Mouse (Mus musculus): ENCODE results near the gene Top2a. TPM values are rescaled to one million over a fixed set of nuclear protein-coding genes. Genes with fewer than 3 reads are reported as not detected.

Top2a gene
- polyA plus RNA-seq, 1 experiment from 2014 or later: 33.1 TPM

- Histone ChIP-seq H3K4me2 (ENCODE audit: low read length) (peak overlapping the region; percentile 16; the same call in 1 of the 2 replicates), H3K27me3 (replicated peaks; ENCODE audit: control insufficient read depth, insufficient read depth, low read length) (no peaks in the 10 kb centered on the region), H3K4me3 (ENCODE audit: low read length) (no peak overlapping the region), H3K27ac (ENCODE audit: low read depth, low read length) (peak overlapping the region; percentile 89), H3K36me3 (ENCODE audit: control insufficient read depth, insufficient read depth, low read length) (no peaks in the 10 kb centered on the region), H3K9ac (ENCODE audit: low read depth, low read length) (peak overlapping the region; percentile 39; the same call in 1 of the 2 replicates), H3K9me3 (ENCODE audit: control insufficient read depth, low read length) (no peaks in the 10 kb centered on the region), H3K4me1 (ENCODE audit: control insufficient read depth, insufficient read depth, low read depth, low read length) (peaks cover 38% of the 10 kb centered on the region)
- ATAC-seq: peak; percentile 91
- WGBS: 34% methylated on average over 16 of the region's 16 CpGs
Measured at GRCm38 (mm10) chr11:98951026-98951906, 72.7 kb downstream of the Top2a start.

GRCm38 (mm10) chr11:98950484-98950883, 73.5 kb downstream of the Top2a start:
- no peak for ATAC-seq
- no peaks in the 10 kb centered on the region for H3K27me3 ChIP-seq (replicated peaks; ENCODE audit: control insufficient read depth, insufficient read depth, low read length)
- H3K27ac ChIP-seq (ENCODE audit: low read depth, low read length): no peak overlapping the region
- no peaks in the 10 kb centered on the region for H3K9me3 ChIP-seq (ENCODE audit: control insufficient read depth, low read length)
- no peak overlapping the region for H3K4me3 ChIP-seq (ENCODE audit: low read length)
- H3K4me1 ChIP-seq (ENCODE audit: control insufficient read depth, insufficient read depth, low read depth, low read length): peaks cover 36% of the 10 kb centered on the region
- 89% methylated on average over 9 of the region's 9 CpGs for WGBS
- H3K9ac ChIP-seq (ENCODE audit: low read depth, low read length): no peak overlapping the region
- H3K36me3 ChIP-seq (ENCODE audit: control insufficient read depth, insufficient read depth, low read length): no peaks in the 10 kb centered on the region
- H3K4me2 ChIP-seq (ENCODE audit: low read length): no peak overlapping the region

GRCm38 (mm10) chr11:98949958-98950460, 74.0 kb downstream of the Top2a start:
- Histone ChIP-seq H3K4me1 (ENCODE audit: control insufficient read depth, insufficient read depth, low read depth, low read length) (peaks cover 31% of the 10 kb centered on the region), H3K9ac (ENCODE audit: low read depth, low read length) (no peak overlapping the region), H3K9me3 (ENCODE audit: control insufficient read depth, low read length) (no peaks in the 10 kb centered on the region), H3K27ac (ENCODE audit: low read depth, low read length) (no peak overlapping the region), H3K27me3 (replicated peaks; ENCODE audit: control insufficient read depth, insufficient read depth, low read length) (no peaks in the 10 kb centered on the region), H3K36me3 (ENCODE audit: control insufficient read depth, insufficient read depth, low read length) (no peaks in the 10 kb centered on the region), H3K4me3 (ENCODE audit: low read length) (no peak overlapping the region), H3K4me2 (ENCODE audit: low read length) (no peak overlapping the region)
- no peak for ATAC-seq
- 78% methylated on average over 7 of the region's 7 CpGs for WGBS

GRCm38 (mm10) chr11:98949242-98949957, 74.6 kb downstream of the Top2a start:
- H3K4me1 ChIP-seq (ENCODE audit: control insufficient read depth, insufficient read depth, low read depth, low read length): peaks cover 25% of the 10 kb centered on the region
- no peak overlapping the region for H3K4me2 ChIP-seq (ENCODE audit: low read length)
- 67% methylated on average over 12 of the region's 12 CpGs for WGBS
- H3K27ac ChIP-seq (ENCODE audit: low read depth, low read length): no peak overlapping the region
- H3K27me3 ChIP-seq (replicated peaks; ENCODE audit: control insufficient read depth, insufficient read depth, low read length): no peaks in the 10 kb centered on the region
- H3K9me3 ChIP-seq (ENCODE audit: control insufficient read depth, low read length): no peaks in the 10 kb centered on the region
- H3K4me3 ChIP-seq (ENCODE audit: low read length): no peak overlapping the region
- no peak overlapping the region for H3K9ac ChIP-seq (ENCODE audit: low read depth, low read length)
- ATAC-seq: no peak
- H3K36me3 ChIP-seq (ENCODE audit: control insufficient read depth, insufficient read depth, low read length): no peaks in the 10 kb centered on the region

- H3K36me3 ChIP-seq (ENCODE audit: control insufficient read depth, insufficient read depth, low read length): no peaks in the 10 kb centered on the region
- 84% methylated on average over 18 of the region's 18 CpGs for WGBS
- ATAC-seq: no peak
- no peaks in the 10 kb centered on the region for H3K27me3 ChIP-seq (replicated peaks; ENCODE audit: control insufficient read depth, insufficient read depth, low read length)
- peaks cover 28% of the 10 kb centered on the region for H3K4me1 ChIP-seq (ENCODE audit: control insufficient read depth, insufficient read depth, low read depth, low read length)
- H3K27ac ChIP-seq (ENCODE audit: low read depth, low read length): no peak overlapping the region
- H3K4me2 ChIP-seq (ENCODE audit: low read length): no peak overlapping the region
- no peak overlapping the region for H3K4me3 ChIP-seq (ENCODE audit: low read length)
- H3K9ac ChIP-seq (ENCODE audit: low read depth, low read length): no peak overlapping the region
- H3K9me3 ChIP-seq (ENCODE audit: control insufficient read depth, low read length): no peaks in the 10 kb centered on the region
Measured at GRCm38 (mm10) chr11:98947969-98948569, 75.9 kb downstream of the Top2a start.

GRCm38 (mm10) chr11:98945605-98945977, 78.4 kb downstream of the Top2a start:
- H3K4me3 ChIP-seq (ENCODE audit: low read length): no peak overlapping the region
- no peaks in the 10 kb centered on the region for H3K36me3 ChIP-seq (ENCODE audit: control insufficient read depth, insufficient read depth, low read length)
- H3K4me2 ChIP-seq (ENCODE audit: low read length): no peak overlapping the region
- WGBS: 48% methylated on average over 3 of the region's 3 CpGs
- no peaks in the 10 kb centered on the region for H3K27me3 ChIP-seq (replicated peaks; ENCODE audit: control insufficient read depth, insufficient read depth, low read length)
- ATAC-seq: no peak
- peaks cover 45% of the 10 kb centered on the region for H3K4me1 ChIP-seq (ENCODE audit: control insufficient read depth, insufficient read depth, low read depth, low read length)
- no peak overlapping the region for H3K9ac ChIP-seq (ENCODE audit: low read depth, low read length)
- H3K27ac ChIP-seq (ENCODE audit: low read depth, low read length): no peak overlapping the region
- no peaks in the 10 kb centered on the region for H3K9me3 ChIP-seq (ENCODE audit: control insufficient read depth, low read length)

GRCm38 (mm10) chr11:98944897-98945604, 78.9 kb downstream of the Top2a start:
- no peak for ATAC-seq
- no peaks in the 10 kb centered on the region for H3K9me3 ChIP-seq (ENCODE audit: control insufficient read depth, low read length)
- no peak overlapping the region for H3K4me2 ChIP-seq (ENCODE audit: low read length)
- no peaks in the 10 kb centered on the region for H3K36me3 ChIP-seq (ENCODE audit: control insufficient read depth, insufficient read depth, low read length)
- H3K4me3 ChIP-seq (ENCODE audit: low read length): no peak overlapping the region
- WGBS: 37% methylated on average over 11 of the region's 11 CpGs
- no peak overlapping the region for H3K27ac ChIP-seq (ENCODE audit: low read depth, low read length)
- H3K9ac ChIP-seq (ENCODE audit: low read depth, low read length): no peak overlapping the region
- no peaks in the 10 kb centered on the region for H3K27me3 ChIP-seq (replicated peaks; ENCODE audit: control insufficient read depth, insufficient read depth, low read length)
- H3K4me1 ChIP-seq (ENCODE audit: control insufficient read depth, insufficient read depth, low read depth, low read length): peaks cover 45% of the 10 kb centered on the region

- H3K9ac ChIP-seq (ENCODE audit: low read depth, low read length): no peak overlapping the region
- no peaks in the 10 kb centered on the region for H3K9me3 ChIP-seq (ENCODE audit: control insufficient read depth, low read length)
- no peak overlapping the region for H3K4me3 ChIP-seq (ENCODE audit: low read length)
- no peak for ATAC-seq
- H3K4me2 ChIP-seq (ENCODE audit: low read length): no peak overlapping the region
- H3K27ac ChIP-seq (ENCODE audit: low read depth, low read length): peak overlapping the region; percentile 21
- H3K36me3 ChIP-seq (ENCODE audit: control insufficient read depth, insufficient read depth, low read length): no peaks in the 10 kb centered on the region
- no peaks in the 10 kb centered on the region for H3K27me3 ChIP-seq (replicated peaks; ENCODE audit: control insufficient read depth, insufficient read depth, low read length)
- H3K4me1 ChIP-seq (ENCODE audit: control insufficient read depth, insufficient read depth, low read depth, low read length): peaks cover 54% of the 10 kb centered on the region
- 24% methylated on average over 14 of the region's 14 CpGs for WGBS
Measured at GRCm38 (mm10) chr11:98943741-98944461, 80.1 kb downstream of the Top2a start.

Measured in hindbrain, embryonic 16.5 days (tissue).